Mouse (Mus musculus) intestine, embryonic 16.5 days (tissue): ENCODE measurements around the gene Armcx4. TPM values are rescaled to one million over a fixed set of nuclear protein-coding genes. Genes with fewer than 3 reads are reported as not detected.
A peak's percentile ranks its signal among the peaks of the same experiment; 100 is the strongest.
"Not testable (repeated sequence)": the region's sequence is repeated elsewhere in the genome, so short reads cannot be mapped to it uniquely, and the experiment has no call there.

Source experiments
- ATAC-seq: fragments of 200-750 bp; cut with Nextera tagmentation; 2 replicates; pipeline ENCODE4 v1.8.0; 2017; ENCODE audit warnings: moderate TSS enrichment, moderate library complexity
- H3K27ac ChIP-seq: fragments of 300-500 bp; sonication (generic); 2 replicates; pipeline ENCODE4 v1.5.1; 2014; ENCODE audit warnings: mild to moderate bottlenecking, low read length
- H3K27me3 ChIP-seq: fragments of 300-500 bp; sonication (generic); replicated peaks from 2 replicates; pipeline ENCODE4 v1.6.1; 2014; ENCODE audit warnings: low read length, control low read depth, mixed read lengths; ENCODE audit not compliant: control insufficient read depth, insufficient read depth
- H3K36me3 ChIP-seq: fragments of 300-500 bp; sonication (generic); 2 replicates; pipeline ENCODE4 v1.6.1; 2014; ENCODE audit warnings: low read length, control low read depth; ENCODE audit not compliant: control insufficient read depth, insufficient read depth
- H3K4me1 ChIP-seq: fragments of 300-500 bp; sonication (generic); 2 replicates; pipeline ENCODE4 v1.6.1; 2014; ENCODE audit warnings: low read length, control low read depth, mixed read lengths; ENCODE audit not compliant: control insufficient read depth, insufficient read depth
- H3K4me2 ChIP-seq: fragments of 300-500 bp; sonication (generic); 2 replicates; pipeline ENCODE4 v1.6.1; 2014; ENCODE audit warnings: low read depth, low read length, control low read depth
- H3K4me3 ChIP-seq: fragments of 300-500 bp; sonication (generic); 2 replicates; pipeline ENCODE4 v1.5.1; 2014; ENCODE audit warnings: mild to moderate bottlenecking, low read length
- H3K9ac ChIP-seq: fragments of 300-500 bp; sonication (generic); 2 replicates; pipeline ENCODE4 v1.6.1; 2014; ENCODE audit warnings: low read depth, low read length
- H3K9me3 ChIP-seq: fragments of 300-500 bp; sonication (generic); 2 replicates; pipeline ENCODE4 v1.6.1; 2016; ENCODE audit warnings: low read length, control low read depth; ENCODE audit not compliant: control insufficient read depth
- WGBS: fragments of 180-500 bp; shearing (Covaris S2); extraction: QIAGEN DNeasy Blood & Tissue Kit; methylation state at CpG from one replicate; pipeline ENCODE4 v1.1.7; 2014; 5-methylcytosine and 5-hydroxymethylcytosine counted together
- polyA plus RNA-seq: library from polyadenylated mRNA; unstranded; fragments of >200 nt; fragmentation: Nextera tagmentation; extraction: Ambion mirVana; gene quantifications from 2 replicates; pipeline ENCODE4 v1.2.1, GENCODE M21; 2015

Armcx4 gene
- polyA plus RNA-seq, 1 experiment from 2014 or later, result 2.1 TPM

DNA sequence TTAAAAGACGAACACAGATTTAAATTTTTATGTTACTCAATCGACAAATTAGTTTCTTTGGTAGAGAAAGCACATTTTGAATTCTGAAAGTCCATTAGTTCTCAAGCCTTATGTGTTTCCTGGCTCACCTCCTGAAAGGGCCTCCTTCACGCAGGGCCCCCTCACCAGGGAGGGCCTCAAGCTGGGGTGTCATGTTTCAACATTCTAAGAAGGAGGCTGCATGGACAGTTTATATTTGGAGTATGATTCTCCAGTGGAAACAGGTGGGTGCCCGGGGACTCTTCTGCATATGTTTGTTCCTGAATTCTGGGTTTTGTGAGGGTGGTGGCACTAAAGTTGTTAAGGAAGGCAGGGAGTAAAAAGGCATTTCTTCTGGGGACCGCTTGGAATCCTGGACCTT is 1.4 kb upstream of the Armcx4 start:
- ATAC-seq, result no peak
- H3K36me3 ChIP-seq, result 0 out of 2 replicates have a peak, but pooled peaks cover 4% of the 10 kb centered on the region
- H3K27me3 ChIP-seq, result no peaks in the 10 kb centered on the region
- 39% methylated on average over 5 of the region's 5 CpGs for WGBS
- no peak overlapping the region for H3K27ac ChIP-seq
- H3K4me3 ChIP-seq, result no peak overlapping the region; the same call in 1 of the 2 replicates
- H3K9me3 ChIP-seq, result no peaks in the 10 kb centered on the region
- no peaks in the 10 kb centered on the region for H3K4me1 ChIP-seq
- no peak overlapping the region for H3K9ac ChIP-seq
- no peak overlapping the region for H3K4me2 ChIP-seq

GRCm38 (mm10) chrX:134686739-134687171 is 436 bp downstream of the Armcx4 start:
- peak overlapping the region; percentile 66 for H3K27ac ChIP-seq
- H3K9me3 ChIP-seq, result no peaks in the 10 kb centered on the region
- 15% methylated on average over 16 of the region's 16 CpGs for WGBS
- H3K4me3 ChIP-seq, result peak overlapping the region; percentile 54
- peak overlapping the region; percentile 51 for H3K4me2 ChIP-seq
- H3K9ac ChIP-seq, result peak overlapping the region; percentile 69
- ATAC-seq, result peak; percentile 58
- no peaks in the 10 kb centered on the region for H3K27me3 ChIP-seq
- H3K4me1 ChIP-seq, result no peaks in the 10 kb centered on the region
- H3K36me3 ChIP-seq, result peaks cover 4% of the 10 kb centered on the region; the same call in 1 of the 2 replicates

- 77% methylated on average over 2 of the region's 2 CpGs for WGBS
- no peak for ATAC-seq
- Histone ChIP-seq H3K9ac (no peak overlapping the region), H3K4me1 (no peaks in the 10 kb centered on the region), H3K27me3 (no peaks in the 10 kb centered on the region), H3K27ac (no peak overlapping the region), H3K36me3 (peaks cover 4% of the 10 kb centered on the region; the same call in 1 of the 2 replicates), H3K4me3 (no peak overlapping the region), H3K4me2 (no peak overlapping the region), H3K9me3 (no peaks in the 10 kb centered on the region)
Observed at GRCm38 (mm10) chrX:134689676-134690075, 3.4 kb downstream of the Armcx4 start.

DNA sequence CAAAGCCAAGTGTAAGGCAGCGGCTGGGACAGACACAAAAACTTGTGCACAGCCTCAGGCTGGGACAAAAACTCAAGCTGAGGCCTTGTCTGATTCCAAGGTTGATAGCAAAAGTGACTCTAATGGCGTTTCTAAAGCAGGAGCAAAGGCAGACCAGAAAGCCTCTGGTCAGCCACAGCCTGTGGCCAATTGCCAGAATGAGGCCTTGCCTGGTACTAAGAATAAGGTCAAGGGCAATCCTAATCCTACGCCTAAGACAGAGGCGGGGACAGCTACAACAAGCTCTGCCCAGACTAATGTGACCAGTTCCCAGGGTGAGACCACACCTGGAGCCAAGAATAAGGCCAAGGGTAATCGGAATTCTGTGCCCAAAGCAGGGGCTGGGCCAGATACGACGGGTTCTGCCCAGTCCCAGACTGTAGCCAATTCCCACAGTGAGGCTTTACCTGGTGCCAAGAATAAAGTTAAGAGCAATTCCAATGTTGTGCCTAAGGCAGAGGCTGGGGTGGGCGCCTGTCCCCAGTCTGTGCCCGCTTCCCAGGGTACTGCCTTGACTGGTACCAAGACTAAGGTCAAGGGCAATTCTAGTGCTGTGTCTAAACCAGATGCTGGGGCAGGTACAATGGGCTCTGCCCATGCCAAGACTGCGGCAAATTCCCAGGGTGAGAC is 4.7 kb downstream of the Armcx4 start:
- 92% methylated on average over 10 of the region's 10 CpGs for WGBS
- Histone ChIP-seq H3K4me2 (no peak overlapping the region), H3K36me3 (peaks cover 4% of the 10 kb centered on the region; the same call in 1 of the 2 replicates), H3K9ac (no peak overlapping the region), H3K27me3 (no peaks in the 10 kb centered on the region), H3K4me1 (no peaks in the 10 kb centered on the region), H3K27ac (no peak overlapping the region), H3K9me3 (no peaks in the 10 kb centered on the region), H3K4me3 (no peak overlapping the region)
- ATAC-seq, result no peak

- Histone ChIP-seq H3K36me3 (peaks cover 4% of the 10 kb centered on the region; the same call in 1 of the 2 replicates), H3K4me1 (no peaks in the 10 kb centered on the region), H3K4me2 (no peak overlapping the region), H3K9me3 (no peaks in the 10 kb centered on the region), H3K4me3 (no peak overlapping the region), H3K27me3 (no peaks in the 10 kb centered on the region), H3K9ac (no peak overlapping the region), H3K27ac (no peak overlapping the region)
- 87% methylated on average over 2 of the region's 2 CpGs for WGBS
- no peak for ATAC-seq
Observed at GRCm38 (mm10) chrX:134691540-134691935, 5.2 kb downstream of the Armcx4 start.

GRCm38 (mm10) chrX:134716863-134717262 is 30.5 kb downstream of the Armcx4 start:
- no peaks in the 10 kb centered on the region for H3K27me3 ChIP-seq
- no peak overlapping the region for H3K4me3 ChIP-seq
- no peaks in the 10 kb centered on the region for H3K4me1 ChIP-seq
- no peaks in the 10 kb centered on the region for H3K36me3 ChIP-seq
- no peak for ATAC-seq
- no peaks in the 10 kb centered on the region for H3K9me3 ChIP-seq
- H3K9ac ChIP-seq, result no peak overlapping the region
- H3K4me2 ChIP-seq, result no peak overlapping the region
- no peak overlapping the region for H3K27ac ChIP-seq
- WGBS, result 54% methylated on average over 3 of the region's 3 CpGs

DNA sequence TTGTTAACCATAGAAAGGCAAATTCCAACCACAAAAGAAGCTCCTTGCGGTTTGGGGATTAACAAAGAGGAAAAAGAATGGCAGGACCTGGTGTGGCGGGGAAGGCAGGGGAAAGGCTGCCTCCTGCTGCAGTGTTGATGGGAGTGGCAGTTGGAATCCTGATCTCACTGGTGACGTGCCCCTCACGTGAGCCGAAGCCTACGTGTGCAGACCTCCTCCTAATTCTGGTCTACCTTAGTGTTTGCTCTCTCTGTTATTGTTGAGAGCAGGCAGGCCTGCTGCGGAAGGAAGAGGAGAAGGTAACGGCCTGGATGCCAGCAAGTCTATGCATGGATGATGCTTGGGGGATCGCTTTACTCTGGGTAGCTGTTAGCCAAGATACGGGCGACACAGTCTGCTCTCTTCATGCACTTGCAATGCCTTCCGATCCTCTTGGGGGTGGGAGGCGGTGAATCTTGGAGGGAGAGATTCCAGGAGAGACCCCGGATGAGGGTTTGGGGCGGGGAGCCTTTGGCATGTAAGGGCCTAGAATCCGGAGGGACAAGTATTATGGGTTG is 31.5 kb downstream of the Armcx4 start, which contains the start of gene Armcx1:
Gene Armcx1 (plus strand): TSS at position 212 of the 557 bp plus-strand sequence.
- Histone ChIP-seq H3K4me2 (peak within 1 kb of the TSS; percentile 49), H3K4me1 (no peaks in the 10 kb centered on the region), H3K9ac (peak within 1 kb of the TSS; percentile 62), H3K27me3 (no peaks in the 10 kb centered on the region), H3K27ac (peak within 1 kb of the TSS; percentile 89), H3K4me3 (peak within 1 kb of the TSS; percentile 53), H3K9me3 (no peaks in the 10 kb centered on the region), H3K36me3 (no peaks in the 10 kb centered on the region)
- 21% methylated on average over 16 of the region's 16 CpGs for WGBS
- ATAC-seq, result peak; percentile 95

GRCm38 (mm10) chrX:134718524-134718923 is 32.2 kb downstream of the Armcx4 start:
- peak; percentile 84 for ATAC-seq
- Histone ChIP-seq H3K4me2 (peak overlapping the region; percentile 49), H3K9me3 (no peaks in the 10 kb centered on the region), H3K36me3 (no peaks in the 10 kb centered on the region), H3K4me3 (peak overlapping the region; percentile 53), H3K9ac (peak overlapping the region; percentile 62), H3K27me3 (no peaks in the 10 kb centered on the region), H3K4me1 (no peaks in the 10 kb centered on the region), H3K27ac (peak overlapping the region; percentile 89)
- 19% methylated on average over 14 of the region's 14 CpGs for WGBS

DNA sequence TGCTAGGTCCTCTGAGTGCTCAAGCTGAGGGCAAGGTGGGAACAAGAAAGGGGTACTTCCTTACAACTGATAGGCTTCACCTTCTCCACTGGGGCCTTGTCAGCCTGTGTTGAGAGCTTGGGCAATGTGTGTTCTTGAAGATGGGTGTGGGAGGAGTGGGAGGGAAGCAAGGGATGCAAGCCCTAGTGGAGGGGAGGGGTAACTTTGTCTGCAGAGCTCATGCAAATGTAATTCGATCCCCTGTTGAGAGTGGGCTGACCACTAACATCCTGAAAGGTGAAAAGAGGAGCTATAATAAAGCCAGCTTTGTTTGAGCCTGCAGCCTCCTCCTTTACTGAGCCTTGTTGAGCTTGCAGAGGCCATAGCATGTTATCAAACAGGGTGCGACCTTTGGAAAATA is 37.4 kb downstream of the Armcx4 start:
- H3K4me3 ChIP-seq, H3K9ac ChIP-seq, H3K9me3 ChIP-seq, H3K27ac ChIP-seq, H3K4me2 ChIP-seq, H3K4me1 ChIP-seq, H3K36me3 ChIP-seq, H3K27me3 ChIP-seq, ATAC-seq: not testable (repeated sequence)
- 24% methylated on average over 1 of the region's 2 CpGs for WGBS
